Mouse (Mus musculus): ENCODE results near the gene Sbf1. TPM values are rescaled to one million over a fixed set of nuclear protein-coding genes. Genes with fewer than 3 reads are reported as not detected.
A peak's percentile ranks its signal among the peaks of the same experiment; 100 is the strongest.

Gene Sbf1
- total and polyA plus RNA-seq, 3 experiments: 22.6 to 79.1 (median 69.3) TPM

GRCm38 (mm10) chr15:89339696-89340095, 24.6 kb upstream of the Sbf1 start:
- dilution Hi-C loops (cut with MboI; ENCODE audit: extremely low pct_ligation_motif_present, extremely low pct_unique_long_range_greater_than_20kb, low sequenced_read_pairs): no loop called here
- DNase-seq (ENCODE audit: extremely low read depth): no peak

GRCm38 (mm10) chr15:89336422-89336821, 21.3 kb upstream of the Sbf1 start:
- H3K27me3 ChIP-seq (replicated peaks): peaks cover 1% of the 10 kb centered on the region

More at GRCm38 (mm10) chr15:89339696-89340095, 24.6 kb upstream of the Sbf1 start:
- Histone ChIP-seq H3K27me3 (replicated peaks) (no peaks in the 10 kb centered on the region), H3K4me2 (ENCODE audit: insufficient read depth, low read depth, poor library complexity, severe bottlenecking) (no peak overlapping the region), H3K4me1 (ENCODE audit: control insufficient read depth in 1 of 2, insufficient read depth in 2 of 2) (peaks cover 4 to 11% of the 10 kb centered on the region in 2 experiments), H3K36me3 (replicated peaks in 1 of 2; ENCODE audit: control insufficient read depth in 1 of 2, insufficient read depth in 1 of 2, low read length in 1 of 2) (no peaks in the 10 kb centered on the region), H3K9ac (ENCODE audit: insufficient read depth, low read depth) (no peak overlapping the region), H3K79me2 (replicated peaks; ENCODE audit: control insufficient read depth, extremely low read depth, insufficient read depth, poor library complexity, severe bottlenecking) (no peaks in the 10 kb centered on the region), H3K27ac (ENCODE audit: insufficient read depth, low read depth) (no peak overlapping the region), H3K9me3 (replicated peaks; ENCODE audit: low read length) (no peaks in the 10 kb centered on the region), H3K4me3 (replicated peaks in 1 of 3; ENCODE audit: low read depth in 2 of 3, low read length in 2 of 3, poor library complexity in 1 of 3) (no peak overlapping the region)
- TF ChIP-seq JUND (conservative IDR thresholded peaks at IDR 0.05; ENCODE audit: low read depth, low read length): no peak
- no peak for TF ChIP-seq TBP (conservative IDR thresholded peaks at IDR 0.05; ENCODE audit: low read depth, low read length)
- TF ChIP-seq BHLHE40 (IDR thresholded peaks at IDR 0.05; ENCODE audit: low read depth, low read length): 0 out of 2 replicates have a peak, but pooled peaks have one; percentile 12
- TF ChIP-seq RAD21 (IDR thresholded peaks at IDR 0.05; ENCODE audit: low read depth, low read length): no peak
- TF ChIP-seq KAT2A (IDR thresholded peaks at IDR 0.05; ENCODE audit: insufficient replicate concordance, low read length): no peak
- no peak for TF ChIP-seq CTCF (conservative IDR thresholded peaks at IDR 0.05 in 1 of 2, IDR thresholded peaks at IDR 0.05 in 1 of 2; ENCODE audit: low read depth in 2 of 2, low read length in 2 of 2)
- TF ChIP-seq ZKSCAN1 (IDR thresholded peaks at IDR 0.05; ENCODE audit: borderline replicate concordance, low read depth, low read length): no peak
- in situ Hi-C loops (cut with MboI; ENCODE audit: low pct_ligation_motif_present, low pct_unique_long_range_greater_than_20kb, low sequenced_read_pairs): no loop called here

More at GRCm38 (mm10) chr15:89336422-89336821, 21.3 kb upstream of the Sbf1 start:
- in situ Hi-C loops (cut with MboI; ENCODE audit: low pct_ligation_motif_present, low pct_unique_long_range_greater_than_20kb, low sequenced_read_pairs): no loop called here
- dilution Hi-C loops (cut with MboI; ENCODE audit: extremely low pct_ligation_motif_present, extremely low pct_unique_long_range_greater_than_20kb, low sequenced_read_pairs): no loop called here
- no peak for DNase-seq (ENCODE audit: extremely low read depth)
- H3K27ac ChIP-seq (ENCODE audit: insufficient read depth, low read depth): no peak overlapping the region
- no peaks in the 10 kb centered on the region for H3K36me3 ChIP-seq (replicated peaks in 1 of 2; ENCODE audit: control insufficient read depth in 1 of 2, insufficient read depth in 1 of 2, low read length in 1 of 2)
- TF ChIP-seq CTCF (conservative IDR thresholded peaks at IDR 0.05 in 1 of 2, IDR thresholded peaks at IDR 0.05 in 1 of 2; ENCODE audit: low read depth in 2 of 2, low read length in 2 of 2) (no peak), KAT2A (IDR thresholded peaks at IDR 0.05; ENCODE audit: insufficient replicate concordance, low read length) (no peak), ZC3H11A (IDR thresholded peaks at IDR 0.05; ENCODE audit: low read depth, low read length) (no peak), PAX5 (IDR thresholded peaks at IDR 0.05; ENCODE audit: low read length) (no peak), ELF1 (IDR thresholded peaks at IDR 0.05; ENCODE audit: low read depth, low read length) (no peak), NRF1 (IDR thresholded peaks at IDR 0.05; ENCODE audit: low read depth, low read length) (no peak), MAX (IDR thresholded peaks at IDR 0.05; ENCODE audit: low read length) (no peak), IRF4 (IDR thresholded peaks at IDR 0.05; ENCODE audit: low read depth, low read length) (no peak), MEF2A (IDR thresholded peaks at IDR 0.05; ENCODE audit: borderline replicate concordance, low read depth, low read length) (no peak), USF2 (conservative IDR thresholded peaks at IDR 0.05; ENCODE audit: low read depth, low read length) (no peak), MXI1 (IDR thresholded peaks at IDR 0.05; ENCODE audit: low read depth, low read length) (no peak), CHD2 (IDR thresholded peaks at IDR 0.05; ENCODE audit: low read length) (no peak), GABPA (IDR thresholded peaks at IDR 0.05; ENCODE audit: insufficient replicate concordance, low read depth, low read length) (no peak), SIN3A (IDR thresholded peaks at IDR 0.05; ENCODE audit: low read length) (no peak), ZMIZ1 (IDR thresholded peaks at IDR 0.05; ENCODE audit: low read depth, low read length) (no peak), BHLHE40 (IDR thresholded peaks at IDR 0.05; ENCODE audit: low read depth, low read length) (no peak)
- H3K4me1 ChIP-seq (ENCODE audit: control insufficient read depth in 1 of 2, insufficient read depth in 2 of 2): peaks cover 4 to 11% of the 10 kb centered on the region in 2 experiments
- no peaks in the 10 kb centered on the region for H3K79me2 ChIP-seq (replicated peaks; ENCODE audit: control insufficient read depth, extremely low read depth, insufficient read depth, poor library complexity, severe bottlenecking)
- H3K9me3 ChIP-seq (replicated peaks; ENCODE audit: low read length): no peaks in the 10 kb centered on the region
- H3K4me3 ChIP-seq (replicated peaks in 1 of 3; ENCODE audit: low read depth in 2 of 3, low read length in 2 of 3, poor library complexity in 1 of 3): no peak overlapping the region
- no peak overlapping the region for H3K9ac ChIP-seq (ENCODE audit: insufficient read depth, low read depth)
- H3K4me2 ChIP-seq (ENCODE audit: insufficient read depth, low read depth, poor library complexity, severe bottlenecking): no peak overlapping the region

Data from CH12.LX (cell line).